Mouse (Mus musculus): ENCODE data around the gene Asf1b.

DNA sequence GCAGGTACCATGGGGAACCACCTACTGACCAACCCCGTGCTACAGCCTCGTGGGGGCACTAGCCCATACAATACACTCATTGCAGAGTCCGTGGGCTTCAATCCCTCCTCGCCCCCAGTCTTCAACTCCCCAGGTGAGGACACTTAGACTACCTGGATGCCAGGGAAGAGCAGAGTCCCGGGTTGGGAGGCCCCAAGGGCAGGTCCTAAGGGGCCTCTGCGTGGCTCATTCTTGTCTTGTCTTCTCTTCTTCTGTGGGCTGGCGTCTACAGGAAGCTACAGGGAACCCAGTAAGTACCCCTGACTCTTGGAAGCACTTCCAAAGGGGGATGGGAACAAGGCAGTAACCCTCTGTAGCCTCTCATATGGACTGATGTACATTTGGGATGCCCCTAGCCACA is 17.7 kb upstream of the Asf1b start:
- TF ChIP-seq CTCF (conservative IDR thresholded peaks at IDR 0.05 in 1 of 2, IDR thresholded peaks at IDR 0.05 in 1 of 2; ENCODE audit: low read depth in 2 of 2, low read length in 2 of 2) (no peak), POLR2AphosphoS2 (IDR thresholded peaks at IDR 0.05; ENCODE audit: low read depth, low read length) (no peak), USF1 (IDR thresholded peaks at IDR 0.05; ENCODE audit: low read depth, low read length) (no peak), ZC3H11A (IDR thresholded peaks at IDR 0.05; ENCODE audit: low read depth, low read length) (no peak), ETS1 (conservative IDR thresholded peaks at IDR 0.05; ENCODE audit: low read depth, low read length) (no peak), BHLHE40 (IDR thresholded peaks at IDR 0.05; ENCODE audit: low read depth, low read length) (no peak), CHD2 (IDR thresholded peaks at IDR 0.05; ENCODE audit: low read length) (no peak), NELFE (IDR thresholded peaks at IDR 0.05; ENCODE audit: low read depth, low read length) (no peak), EP300 (IDR thresholded peaks at IDR 0.05; ENCODE audit: low read length) (no peak), SMC3 (IDR thresholded peaks at IDR 0.05; ENCODE audit: low read depth, low read length) (no peak), ZNF384 (IDR thresholded peaks at IDR 0.05; ENCODE audit: low read depth, low read length) (no peak), POLR2A (IDR thresholded peaks at IDR 0.05; ENCODE audit: low read depth, low read length) (no peak), JUND (conservative IDR thresholded peaks at IDR 0.05; ENCODE audit: low read depth, low read length) (no peak)
